Mouse (Mus musculus): ENCODE results near the gene H2-Ob. TPM values are rescaled to one million over a fixed set of nuclear protein-coding genes. Genes with fewer than 3 reads are reported as not detected.

The H2-Ob gene
- polyA plus RNA-seq, 1 experiment = not detected

- WGBS = 32% methylated on average over 9 of the region's 9 CpGs
- no peaks in the 10 kb centered on the region for H3K4me1 ChIP-seq (ENCODE audit: control insufficient read depth, insufficient read depth, low read length)
- TF ChIP-seq CTCF (IDR thresholded peaks at IDR 0.05; ENCODE audit: insufficient read depth, low read depth, low read length) = peak; percentile 52; the same call in 1 of the 2 replicates
- no peak for TF ChIP-seq POLR2A (IDR thresholded peaks at IDR 0.05; ENCODE audit: insufficient read depth, low read depth, low read length)
- no peak overlapping the region for H3K4me3 ChIP-seq (ENCODE audit: insufficient read depth, low read depth, low read length)
- H3K27ac ChIP-seq (ENCODE audit: insufficient read depth, low read depth, low read length) = no peak overlapping the region
These were observed 3.8 kb upstream of the H2-Ob start for GRCm38 (mm10) chr17:34234926-34235325.

GRCm38 (mm10) chr17:34236691-34237090 lies 2.0 kb upstream of the H2-Ob start:
- 86% methylated on average over 5 of the region's 5 CpGs for WGBS
- Histone ChIP-seq H3K4me1 (ENCODE audit: control insufficient read depth, insufficient read depth, low read length) (no peaks in the 10 kb centered on the region), H3K4me3 (ENCODE audit: insufficient read depth, low read depth, low read length) (no peak overlapping the region), H3K27ac (ENCODE audit: insufficient read depth, low read depth, low read length) (no peak overlapping the region)
- no peak for TF ChIP-seq POLR2A (IDR thresholded peaks at IDR 0.05; ENCODE audit: insufficient read depth, low read depth, low read length)
- no peak for TF ChIP-seq CTCF (IDR thresholded peaks at IDR 0.05; ENCODE audit: insufficient read depth, low read depth, low read length)

- no peak for TF ChIP-seq CTCF (IDR thresholded peaks at IDR 0.05; ENCODE audit: insufficient read depth, low read depth, low read length)
- no peak for TF ChIP-seq POLR2A (IDR thresholded peaks at IDR 0.05; ENCODE audit: insufficient read depth, low read depth, low read length)
- Histone ChIP-seq H3K27ac (ENCODE audit: insufficient read depth, low read depth, low read length) (no peak overlapping the region), H3K4me3 (ENCODE audit: insufficient read depth, low read depth, low read length) (no peak overlapping the region), H3K4me1 (ENCODE audit: control insufficient read depth, insufficient read depth, low read length) (no peaks in the 10 kb centered on the region)
- WGBS = 76% methylated on average over 3 of the region's 3 CpGs
These were observed 962 bp upstream of the H2-Ob start for GRCm38 (mm10) chr17:34237741-34238140.

- WGBS = 59% methylated on average over 10 of the region's 10 CpGs
- no peaks in the 10 kb centered on the region for H3K4me1 ChIP-seq (ENCODE audit: control insufficient read depth, insufficient read depth, low read length)
- no peak for TF ChIP-seq CTCF (IDR thresholded peaks at IDR 0.05; ENCODE audit: insufficient read depth, low read depth, low read length)
- TF ChIP-seq POLR2A (IDR thresholded peaks at IDR 0.05; ENCODE audit: insufficient read depth, low read depth, low read length) = no peak
- H3K4me3 ChIP-seq (ENCODE audit: insufficient read depth, low read depth, low read length) = no peak overlapping the region
- no peak overlapping the region for H3K27ac ChIP-seq (ENCODE audit: insufficient read depth, low read depth, low read length)
These were observed 918 bp downstream of the H2-Ob start for GRCm38 (mm10) chr17:34239601-34240041.

- no peak overlapping the region for H3K4me3 ChIP-seq (ENCODE audit: insufficient read depth, low read depth, low read length)
- no peaks in the 10 kb centered on the region for H3K4me1 ChIP-seq (ENCODE audit: control insufficient read depth, insufficient read depth, low read length)
- WGBS = 66% methylated on average over 3 of the region's 3 CpGs
- TF ChIP-seq POLR2A (IDR thresholded peaks at IDR 0.05; ENCODE audit: insufficient read depth, low read depth, low read length) (no peak), CTCF (IDR thresholded peaks at IDR 0.05; ENCODE audit: insufficient read depth, low read depth, low read length) (no peak)
- H3K27ac ChIP-seq (ENCODE audit: insufficient read depth, low read depth, low read length) = no peak overlapping the region
These were observed 1.7 kb downstream of the H2-Ob start for GRCm38 (mm10) chr17:34240366-34240765.

- TF ChIP-seq CTCF (IDR thresholded peaks at IDR 0.05; ENCODE audit: insufficient read depth, low read depth, low read length) (no peak), POLR2A (IDR thresholded peaks at IDR 0.05; ENCODE audit: insufficient read depth, low read depth, low read length) (no peak)
- H3K27ac ChIP-seq (ENCODE audit: insufficient read depth, low read depth, low read length) = no peak overlapping the region
- H3K4me3 ChIP-seq (ENCODE audit: insufficient read depth, low read depth, low read length) = no peak overlapping the region
- H3K4me1 ChIP-seq (ENCODE audit: control insufficient read depth, insufficient read depth, low read length) = no peaks in the 10 kb centered on the region
- 86% methylated on average over 6 of the region's 6 CpGs for WGBS
These were observed 2.2 kb downstream of the H2-Ob start for GRCm38 (mm10) chr17:34240916-34241315.

- Histone ChIP-seq H3K4me3 (ENCODE audit: insufficient read depth, low read depth, low read length) (no peak overlapping the region), H3K4me1 (ENCODE audit: control insufficient read depth, insufficient read depth, low read length) (peaks cover 6% of the 10 kb centered on the region; the same call in 1 of the 2 replicates), H3K27ac (ENCODE audit: insufficient read depth, low read depth, low read length) (no peak overlapping the region)
- TF ChIP-seq POLR2A (IDR thresholded peaks at IDR 0.05; ENCODE audit: insufficient read depth, low read depth, low read length) (no peak), CTCF (IDR thresholded peaks at IDR 0.05; ENCODE audit: insufficient read depth, low read depth, low read length) (no peak)
- 58% methylated on average over 4 of the region's 4 CpGs for WGBS
These were observed 6.0 kb downstream of the H2-Ob start for GRCm38 (mm10) chr17:34244656-34245055.

- H3K4me3 ChIP-seq (ENCODE audit: insufficient read depth, low read depth, low read length) = no peak overlapping the region
- no peak overlapping the region for H3K27ac ChIP-seq (ENCODE audit: insufficient read depth, low read depth, low read length)
- TF ChIP-seq POLR2A (IDR thresholded peaks at IDR 0.05; ENCODE audit: insufficient read depth, low read depth, low read length) = no peak
- no peak for TF ChIP-seq CTCF (IDR thresholded peaks at IDR 0.05; ENCODE audit: insufficient read depth, low read depth, low read length)
- peaks cover 8% of the 10 kb centered on the region; the same call in 1 of the 2 replicates for H3K4me1 ChIP-seq (ENCODE audit: control insufficient read depth, insufficient read depth, low read length)
- WGBS = 90% methylated on average over 3 of the region's 3 CpGs
These were observed 8.3 kb downstream of the H2-Ob start for GRCm38 (mm10) chr17:34247047-34247446.

GRCm38 (mm10) chr17:34248764-34249163 lies 10.1 kb downstream of the H2-Ob start:
- 0 out of 2 replicates have a peak overlapping the region, but pooled peaks have one; percentile 27 for H3K27ac ChIP-seq (ENCODE audit: insufficient read depth, low read depth, low read length)
- WGBS = 82% methylated on average over 2 of the region's 2 CpGs
- peaks cover 8% of the 10 kb centered on the region; the same call in 1 of the 2 replicates for H3K4me1 ChIP-seq (ENCODE audit: control insufficient read depth, insufficient read depth, low read length)
- TF ChIP-seq CTCF (IDR thresholded peaks at IDR 0.05; ENCODE audit: insufficient read depth, low read depth, low read length) = no peak
- no peak for TF ChIP-seq POLR2A (IDR thresholded peaks at IDR 0.05; ENCODE audit: insufficient read depth, low read depth, low read length)
- H3K4me3 ChIP-seq (ENCODE audit: insufficient read depth, low read depth, low read length) = no peak overlapping the region

GRCm38 (mm10) chr17:34249361-34249760 lies 10.7 kb downstream of the H2-Ob start:
- 49% methylated on average over 3 of the region's 3 CpGs for WGBS
- H3K4me3 ChIP-seq (ENCODE audit: insufficient read depth, low read depth, low read length) = no peak overlapping the region
- peaks cover 8% of the 10 kb centered on the region; the same call in 1 of the 2 replicates for H3K4me1 ChIP-seq (ENCODE audit: control insufficient read depth, insufficient read depth, low read length)
- TF ChIP-seq CTCF (IDR thresholded peaks at IDR 0.05; ENCODE audit: insufficient read depth, low read depth, low read length) = no peak
- no peak for TF ChIP-seq POLR2A (IDR thresholded peaks at IDR 0.05; ENCODE audit: insufficient read depth, low read depth, low read length)
- H3K27ac ChIP-seq (ENCODE audit: insufficient read depth, low read depth, low read length) = no peak overlapping the region

All from olfactory bulb, adult 2 months (tissue).